Mouse (Mus musculus) heart, embryonic 11.5 days (tissue): ENCODE data around the gene Gemin5. TPM values are rescaled to one million over a fixed set of nuclear protein-coding genes. Genes with fewer than 3 reads are reported as not detected.
"Not testable (repeated sequence)": the region's sequence is repeated elsewhere in the genome, so short reads cannot be mapped to it uniquely, and the experiment has no call there.

Experiments
- ATAC-seq: fragments of 200-750 bp; cut with Nextera tagmentation; replicated peaks from 2 replicates; pipeline ENCODE4 v1.8.0; 2017; ENCODE audit warnings: moderate library complexity; ENCODE audit not compliant: insufficient number of reproducible peaks, low FRiP score, low TSS enrichment
- H3K27ac ChIP-seq: fragments of 300-500 bp; sonication (generic); 2 replicates; pipeline ENCODE4 v1.5.1; 2014; ENCODE audit warnings: mild to moderate bottlenecking, low read depth, low read length
- H3K27me3 ChIP-seq: fragments of 300-500 bp; sonication (generic); 2 replicates; pipeline ENCODE4 v1.6.1; 2014; ENCODE audit warnings: mild to moderate bottlenecking, low read length, mixed read lengths; ENCODE audit not compliant: control insufficient read depth, insufficient read depth
- H3K36me3 ChIP-seq: fragments of 300-500 bp; sonication (generic); 2 replicates; pipeline ENCODE4 v1.6.1; 2014; ENCODE audit warnings: mild to moderate bottlenecking, low read length, moderate library complexity, mixed read lengths; ENCODE audit not compliant: control insufficient read depth, insufficient read depth
- H3K4me1 ChIP-seq: fragments of 300-500 bp; sonication (generic); 2 replicates; pipeline ENCODE4 v1.6.1; 2014; ENCODE audit warnings: low read length; ENCODE audit not compliant: control insufficient read depth, insufficient read depth
- H3K4me2 ChIP-seq: fragments of 300-500 bp; sonication (generic); 2 replicates; pipeline ENCODE4 v1.6.1; 2014; ENCODE audit warnings: mild to moderate bottlenecking, moderate library complexity
- H3K4me3 ChIP-seq: fragments of 300-500 bp; sonication (generic); 2 replicates; pipeline ENCODE4 v1.5.1; 2014; ENCODE audit warnings: low read depth, low read length
- H3K9ac ChIP-seq: fragments of 300-500 bp; sonication (generic); 2 replicates; pipeline ENCODE4 v1.6.1; 2014; ENCODE audit warnings: mild to moderate bottlenecking, low read depth, low read length, moderate library complexity
- H3K9me3 ChIP-seq: fragments of 300-500 bp; sonication (generic); replicated peaks from 2 replicates; pipeline ENCODE4 v1.6.1; 2016; ENCODE audit warnings: low read length; ENCODE audit not compliant: control insufficient read depth
- WGBS: fragments of 180-500 bp; shearing (Covaris S2); extraction: QIAGEN DNeasy Blood & Tissue Kit; methylation state at CpG from one replicate; pipeline ENCODE4 v1.1.7; 2014; ENCODE audit not compliant: insufficient replicate concordance; 5-methylcytosine and 5-hydroxymethylcytosine counted together
- polyA plus RNA-seq: library from polyadenylated mRNA; unstranded; fragments of >200 nt; fragmentation: Nextera tagmentation; extraction: Ambion mirVana; gene quantifications from 2 replicates; pipeline ENCODE4 v1.2.1, GENCODE M21; 2014

The Gemin5 gene
- polyA plus RNA-seq, 1 experiment from 2014 or later, result 15.3 TPM

DNA sequence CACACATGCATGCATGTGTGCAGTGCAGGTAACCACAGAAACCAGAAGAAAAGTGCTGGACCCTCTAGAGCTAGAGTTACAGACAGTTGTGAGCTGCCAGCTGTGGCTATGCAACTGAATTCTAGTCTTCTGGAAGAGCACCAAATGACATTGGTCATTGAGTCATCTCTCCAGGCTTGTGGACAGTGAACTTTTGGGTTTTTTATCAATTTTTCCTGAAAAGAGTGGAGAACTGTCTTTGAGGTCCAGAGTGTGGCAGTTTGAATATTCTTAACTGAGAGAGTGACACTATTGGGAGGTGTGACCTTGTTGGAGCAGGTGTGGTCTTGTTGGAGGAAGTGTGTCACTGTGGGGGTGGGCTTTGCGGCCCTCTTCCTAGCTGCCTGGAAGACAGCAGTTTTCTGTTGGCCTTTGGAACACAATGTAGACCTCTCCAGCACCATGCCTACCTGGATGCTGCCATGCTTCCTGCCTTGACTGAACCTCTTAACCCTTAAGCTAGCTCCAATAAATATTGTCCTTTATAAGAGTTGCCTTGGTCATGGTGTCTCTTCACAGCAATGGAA lies 42.1 kb upstream of the Gemin5 start:
- no peaks in the 10 kb centered on the region for H3K9me3 ChIP-seq
- H3K27me3 ChIP-seq, result no peaks in the 10 kb centered on the region
- H3K36me3 ChIP-seq, result no peaks in the 10 kb centered on the region
- H3K27ac ChIP-seq, result no peak overlapping the region
- H3K9ac ChIP-seq, result no peak overlapping the region
- H3K4me2 ChIP-seq, result no peak overlapping the region
- ATAC-seq, result no peak
- H3K4me3 ChIP-seq, result no peak overlapping the region
- WGBS, result 88% methylated on average over 1 of the region's 1 CpGs
- H3K4me1 ChIP-seq, result peaks cover 10% of the 10 kb centered on the region

DNA sequence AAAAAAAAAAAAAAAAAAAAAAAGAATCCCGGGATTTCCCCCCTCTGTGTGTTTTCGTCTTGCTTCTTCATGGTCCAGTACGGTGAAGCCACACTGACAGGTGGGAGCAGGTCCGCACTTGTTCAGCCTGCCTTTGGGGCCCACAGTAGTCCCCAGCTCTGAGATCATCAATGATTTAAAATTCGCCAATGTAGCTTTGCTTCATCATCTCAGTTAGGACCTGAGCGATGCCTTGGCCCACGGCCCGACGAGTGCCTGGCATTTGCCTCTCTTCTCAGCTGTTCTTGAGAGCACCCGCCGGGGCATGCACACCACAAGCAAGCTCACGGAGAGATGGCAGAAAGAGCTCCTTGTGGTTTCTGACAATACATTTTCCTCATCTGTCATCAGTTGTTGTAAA lies 32.7 kb upstream of the Gemin5 start:
- Histone ChIP-seq H3K4me2 (no peak overlapping the region), H3K9ac (no peak overlapping the region), H3K9me3 (no peaks in the 10 kb centered on the region), H3K4me3 (no peak overlapping the region), H3K4me1 (no peaks in the 10 kb centered on the region), H3K36me3 (no peaks in the 10 kb centered on the region), H3K27ac (no peak overlapping the region), H3K27me3 (no peaks in the 10 kb centered on the region)
- ATAC-seq, result no peak
- 85% methylated on average over 12 of the region's 12 CpGs for WGBS

DNA sequence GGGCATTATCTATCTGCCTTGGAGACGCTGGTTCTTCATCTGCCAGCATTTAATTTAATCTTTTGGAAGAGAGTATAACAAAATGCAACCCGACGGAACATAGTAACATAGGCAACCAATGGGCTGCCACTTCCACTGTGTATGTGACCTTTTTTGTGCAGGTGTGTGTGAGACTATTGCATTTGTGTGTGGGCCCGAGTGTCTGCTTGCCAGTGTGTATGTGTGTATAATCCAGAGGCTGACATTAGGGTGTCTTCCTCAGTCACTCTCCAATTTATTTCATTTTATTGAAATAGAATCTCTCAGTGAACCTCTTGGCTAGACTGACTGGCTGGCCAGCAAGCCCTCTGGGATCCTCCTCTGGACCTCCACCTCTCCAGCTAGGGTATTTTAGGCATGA lies 31.9 kb upstream of the Gemin5 start:
- Histone ChIP-seq H3K27me3 (no peaks in the 10 kb centered on the region), H3K9me3 (no peaks in the 10 kb centered on the region), H3K4me1 (no peaks in the 10 kb centered on the region), H3K4me2 (no peak overlapping the region), H3K9ac (no peak overlapping the region), H3K4me3 (no peak overlapping the region), H3K36me3 (no peaks in the 10 kb centered on the region), H3K27ac (no peak overlapping the region)
- no peak for ATAC-seq
- 90% methylated on average over 4 of the region's 4 CpGs for WGBS

DNA sequence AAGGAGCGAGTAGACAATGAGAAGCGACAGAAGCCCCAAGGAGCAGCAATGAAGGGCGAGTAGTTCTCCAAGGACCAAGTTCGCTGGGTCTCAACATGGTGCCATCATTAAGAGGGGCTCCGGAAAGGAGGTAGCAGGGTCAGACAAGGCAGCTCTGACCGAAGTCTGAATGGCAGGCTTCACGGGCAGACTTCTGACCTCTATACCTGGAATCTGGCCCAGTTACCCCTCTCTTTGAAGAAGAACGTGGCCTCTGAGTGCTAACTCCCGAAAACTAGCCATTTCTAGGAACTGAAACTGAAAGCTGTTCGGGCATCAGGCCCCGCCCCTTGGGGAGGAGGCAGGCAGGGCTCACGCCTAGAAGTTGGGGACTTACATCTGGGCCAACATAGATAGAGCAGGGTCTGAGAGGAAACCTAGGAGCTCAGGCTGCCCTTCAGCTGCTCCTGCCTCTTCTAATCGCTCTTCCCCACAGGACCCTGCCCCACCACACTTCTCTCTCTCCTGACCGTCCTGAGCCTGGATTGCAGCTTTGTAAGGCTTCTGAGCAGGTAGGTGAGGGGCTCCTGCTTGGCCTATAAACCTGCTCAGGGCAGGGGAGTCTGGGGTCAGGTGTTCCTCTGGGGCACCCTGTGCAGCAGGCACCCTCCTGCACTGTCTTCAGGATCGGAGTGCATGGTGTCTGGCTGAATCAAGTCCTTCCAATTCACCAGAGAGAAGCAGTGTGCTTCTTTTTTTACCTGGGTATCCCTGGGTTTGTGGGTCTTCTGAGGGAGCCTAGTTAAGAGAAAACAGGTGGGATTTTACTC lies 31.1 kb upstream of the Gemin5 start, which contains the start of the genes Igtp and Irgm2:
Gene Igtp, plus strand, starts transcription at position 328 of the 809 bp plus-strand sequence.
Gene Irgm2, plus strand, starts transcription at position 390 of the 809 bp plus-strand sequence.
- ATAC-seq, result peak; percentile 86; the same call in 1 of the 2 replicates
- 0 out of 2 replicates have a peak within 1 kb of the TSS, but pooled peaks have one; percentile 12 for H3K27ac ChIP-seq
- WGBS, result 5% methylated on average over 12 of the region's 15 CpGs

DNA sequence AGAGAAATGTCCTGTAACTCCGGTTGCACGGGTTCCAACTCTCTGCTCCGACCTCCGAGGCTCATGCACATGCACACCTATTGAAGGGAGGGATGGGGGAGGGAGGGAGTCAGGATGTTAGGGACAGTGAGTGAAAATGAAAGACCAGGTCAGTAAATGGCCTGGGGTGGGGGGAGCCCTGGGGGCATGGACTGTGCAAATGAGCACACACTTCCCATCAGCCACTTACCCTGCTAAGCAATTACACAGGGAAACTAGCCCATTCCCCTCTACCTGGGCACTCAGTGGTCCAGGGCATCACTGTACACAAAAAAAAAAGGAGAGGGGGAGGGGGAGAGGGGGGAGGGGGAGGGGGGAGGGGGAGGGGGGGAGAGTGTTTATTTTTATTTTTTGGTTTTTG lies 30.3 kb upstream of the Gemin5 start:
- 93% methylated on average over 4 of the region's 4 CpGs for WGBS
- H3K27ac ChIP-seq, result no peak overlapping the region

More for the DNA sequence above, 31.1 kb upstream of the Gemin5 start, which contains the start of the genes Igtp and Irgm2:
- Histone ChIP-seq H3K4me3 (peak within 1 kb of the TSS; percentile 61), H3K9ac (peak within 1 kb of the TSS; percentile 75), H3K4me2 (peak within 1 kb of the TSS; percentile 79)
- H3K27me3 ChIP-seq, H3K4me1 ChIP-seq, H3K9me3 ChIP-seq, H3K36me3 ChIP-seq: not testable (repeated sequence)

DNA sequence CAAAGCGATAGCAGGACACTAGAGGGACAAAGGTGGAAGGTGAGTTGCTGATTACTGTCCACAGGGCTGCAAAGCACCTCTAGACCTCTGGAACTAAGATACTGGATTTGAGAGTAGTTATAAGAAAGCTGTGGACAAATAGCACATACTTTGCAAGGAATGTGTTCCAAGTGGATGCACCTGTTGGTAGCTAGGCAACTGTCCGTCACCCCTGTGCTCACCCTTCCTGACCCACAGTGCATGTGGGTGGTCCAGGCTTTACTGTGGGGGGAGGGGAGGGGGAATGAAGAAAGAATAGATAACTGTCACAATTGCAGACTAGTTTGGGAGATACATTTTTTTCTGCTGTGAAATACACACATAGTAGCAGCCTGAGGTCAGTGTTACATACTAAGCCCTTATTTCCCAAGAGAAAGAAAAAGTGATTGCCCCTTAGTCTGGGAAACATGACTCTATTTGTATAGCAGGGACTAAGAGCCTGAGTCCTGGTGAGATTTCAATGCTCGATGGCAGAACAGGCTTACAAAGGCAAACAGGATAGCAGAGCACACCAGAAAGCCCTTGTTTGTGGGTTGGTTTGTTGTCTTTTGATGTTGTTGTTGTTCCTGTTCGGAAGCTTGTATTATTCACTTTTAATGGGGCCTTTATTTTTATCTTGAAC lies 25.7 kb upstream of the Gemin5 start:
- WGBS, result 32% methylated on average over 4 of the region's 4 CpGs
- H3K27ac ChIP-seq, result 0 out of 2 replicates have a peak overlapping the region, but pooled peaks have one; percentile 31

More for the DNA sequence above, 30.3 kb upstream of the Gemin5 start:
- Histone ChIP-seq H3K9ac (no peak overlapping the region), H3K9me3 (no peaks in the 10 kb centered on the region), H3K36me3 (no peaks in the 10 kb centered on the region), H3K4me1 (peaks cover 5% of the 10 kb centered on the region; the same call in 1 of the 2 replicates), H3K4me2 (peak overlapping the region; percentile 79), H3K27me3 (no peaks in the 10 kb centered on the region), H3K4me3 (peak overlapping the region; percentile 61)
- no peak for ATAC-seq

DNA sequence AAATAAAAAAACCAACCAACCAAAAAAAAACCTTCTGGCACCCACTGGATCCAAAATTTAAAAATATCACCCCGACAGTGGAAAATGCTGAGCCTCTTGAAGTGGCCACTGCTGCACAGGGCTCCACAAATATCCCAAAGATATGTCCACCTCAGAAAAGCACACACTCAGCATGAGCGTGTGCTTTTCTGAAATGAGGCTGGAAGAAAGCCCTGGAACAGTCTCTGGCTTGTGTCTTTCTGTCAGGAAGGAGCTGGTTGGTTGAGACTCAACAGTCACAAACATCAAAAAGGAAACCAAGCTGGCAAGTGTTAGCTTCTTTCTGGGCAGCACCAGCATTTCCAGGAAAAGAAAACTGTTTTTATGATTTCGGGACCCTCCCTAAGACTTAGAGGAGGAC lies 25.0 kb upstream of the Gemin5 start:
- peaks cover 11% of the 10 kb centered on the region for H3K4me1 ChIP-seq
- no peak overlapping the region for H3K4me3 ChIP-seq
- 40% methylated on average over 3 of the region's 3 CpGs for WGBS
- no peaks in the 10 kb centered on the region for H3K9me3 ChIP-seq
- H3K36me3 ChIP-seq, result no peaks in the 10 kb centered on the region
- 0 out of 2 replicates have a peak, but pooled peaks have one; percentile 35 for ATAC-seq
- peak overlapping the region; percentile 15; the same call in 1 of the 2 replicates for H3K4me2 ChIP-seq
- H3K27ac ChIP-seq, result 0 out of 2 replicates have a peak overlapping the region, but pooled peaks have one; percentile 31
- H3K9ac ChIP-seq, result no peak overlapping the region
- no peaks in the 10 kb centered on the region for H3K27me3 ChIP-seq

More for the DNA sequence above, 25.7 kb upstream of the Gemin5 start:
- H3K9ac ChIP-seq, result no peak overlapping the region
- H3K9me3 ChIP-seq, result no peaks in the 10 kb centered on the region
- no peaks in the 10 kb centered on the region for H3K27me3 ChIP-seq
- H3K4me1 ChIP-seq, result peaks cover 11% of the 10 kb centered on the region
- no peak overlapping the region for H3K4me3 ChIP-seq
- H3K36me3 ChIP-seq, result no peaks in the 10 kb centered on the region
- no peak for ATAC-seq
- H3K4me2 ChIP-seq, result peak overlapping the region; percentile 15; the same call in 1 of the 2 replicates

DNA sequence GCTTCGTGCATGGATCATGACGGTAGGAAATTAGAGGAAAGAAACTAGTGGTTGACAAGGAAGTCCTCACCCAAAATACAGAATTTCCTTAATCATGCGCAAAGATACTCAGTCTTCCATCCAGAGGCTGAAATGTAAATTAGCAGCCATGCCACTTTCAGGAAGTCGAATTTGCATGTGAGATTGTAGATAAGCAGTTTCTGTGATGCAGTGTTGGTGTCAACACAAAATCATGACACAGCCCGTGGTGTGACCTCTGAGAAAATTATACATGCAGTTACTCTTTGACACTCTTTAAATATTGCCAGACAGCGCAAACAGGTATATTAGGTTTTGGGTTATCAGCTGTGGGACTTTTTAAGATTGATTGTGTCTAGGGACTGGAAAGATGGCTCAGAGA lies 21.3 kb upstream of the Gemin5 start:
- H3K4me2 ChIP-seq, result no peak overlapping the region
- WGBS, result 92% methylated on average over 6 of the region's 6 CpGs
- no peak for ATAC-seq
- H3K36me3 ChIP-seq, result no peaks in the 10 kb centered on the region
- H3K9me3 ChIP-seq, result no peaks in the 10 kb centered on the region
- no peak overlapping the region for H3K4me3 ChIP-seq
- H3K27ac ChIP-seq, result no peak overlapping the region
- no peaks in the 10 kb centered on the region for H3K27me3 ChIP-seq
- no peak overlapping the region for H3K9ac ChIP-seq
- H3K4me1 ChIP-seq, result peaks cover 11% of the 10 kb centered on the region
